Mouse (Mus musculus) lung, adult 2 months (tissue): ENCODE data around the gene Hoxb5.

ENCODE experiments used
- CTCF ChIP-seq: fragments of 200-500 bp; IDR thresholded peaks from 2 replicates; pipeline ENCODE4 v1.5.1; 2011; ENCODE audit warnings: mild to moderate bottlenecking, low read length, control low read depth; ENCODE audit not compliant: insufficient read depth
- POLR2A ChIP-seq: fragments of 200-500 bp; IDR thresholded peaks from 2 replicates; pipeline ENCODE4 v1.6.1; 2011; ENCODE audit warnings: low read depth, mild to moderate bottlenecking, control low read depth, low read length, borderline replicate concordance; ENCODE audit errors: extremely low read depth

DNA sequence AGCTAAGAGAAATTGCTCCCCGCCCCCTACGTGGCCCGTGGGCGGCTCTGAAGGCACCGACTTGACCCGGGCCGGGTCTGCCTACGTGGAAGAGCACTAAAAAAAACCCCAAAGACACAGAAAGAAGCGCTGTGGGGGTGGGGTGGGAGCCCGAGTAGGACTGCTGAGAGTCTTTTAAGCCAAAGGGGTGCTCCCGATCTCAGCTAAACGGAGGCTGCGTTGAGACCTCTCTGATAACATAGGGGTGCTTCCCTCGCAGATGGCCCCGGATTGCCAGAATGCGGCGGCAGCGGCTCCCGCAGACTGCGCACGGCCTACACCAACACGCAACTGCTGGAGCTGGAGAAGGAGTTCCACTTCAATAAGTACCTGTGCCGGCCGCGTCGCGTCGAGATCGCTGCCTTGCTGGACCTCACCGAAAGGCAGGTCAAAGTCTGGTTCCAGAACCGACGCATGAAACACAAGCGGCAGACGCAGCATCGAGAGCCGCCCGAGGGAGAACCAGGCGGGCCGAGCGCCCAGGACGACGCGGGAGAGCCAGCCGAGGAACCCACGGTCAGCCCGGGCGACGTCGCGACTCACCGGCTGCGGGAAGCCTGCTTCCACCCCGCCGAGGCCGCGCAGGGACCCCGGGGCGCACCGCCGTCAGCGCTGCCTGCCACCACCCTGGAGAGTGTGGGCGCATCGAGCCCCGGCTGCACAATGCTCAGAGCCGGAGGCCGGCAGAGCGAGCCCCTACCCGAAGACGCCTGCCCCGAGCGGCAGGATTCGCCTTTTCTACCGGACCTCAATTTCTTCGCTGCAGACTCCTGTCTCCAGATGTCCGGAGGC, 49.8 kb downstream of the Hoxb5 start:
- TF ChIP-seq CTCF = no peak
- no peak for TF ChIP-seq POLR2A
